7 mouse cellular contexts compared by ENCODE assay signal in genomic region chr6:122764446-122765297, GRCm38 (mm10). TPM values are rescaled to one million over a fixed set of nuclear protein-coding genes. Genes with fewer than 3 reads are reported as not detected.
A peak's percentile ranks its signal among the peaks of the same experiment; 100 is the strongest.
DNase-seq lines count a peak whose midpoint lies in the region; ATAC-seq lines count a peak whose summit lies in the region.

No protein-coding gene starts in this region.

- peak; percentile 76 for ATAC-seq in CD4-positive, CD25-positive, alpha-beta regulatory T cell, adult 4 months
- ATAC-seq in heart, embryonic 13.5 days (ENCODE audit: extremely low read depth, insufficient number of reproducible peaks, low FRiP score, low TSS enrichment) = peak; percentile 37; the same call in 1 of the 2 replicates
- peak; percentile 21 for ATAC-seq in megakaryocyte progenitor cell, adult 5-6 weeks (replicated peaks; ENCODE audit: poor library complexity)

- H3K27me3 ChIP-seq in heart, embryonic 13.5 days (replicated peaks) = peaks cover 11% of the 10 kb centered on the region

- H3K9me3 ChIP-seq in heart, embryonic 13.5 days = no peaks in the 10 kb centered on the region

- WGBS in heart, embryonic 13.5 days = under 1% methylated on average over 56 of the region's 56 CpGs

- H3K4me1 ChIP-seq in heart, embryonic 13.5 days = peaks cover 30% of the 10 kb centered on the region

- peak; percentile 48 for DNase-seq in T-cell, adult 2 months (ENCODE audit: low spot score)
- DNase-seq in embryo, embryonic 10 days (ENCODE audit: low spot score) = peak; percentile 86
- DNase-seq in layer of hippocampus, adult 8-10 months (ENCODE audit: low spot score in 2 of 2) = peak; percentile 65 to 73
- peak; percentile 94 for DNase-seq in right cerebral cortex, postnatal 4 days

- H3K4me3 ChIP-seq in heart, embryonic 13.5 days = peak overlapping the region; percentile 59

- H3K9ac ChIP-seq in heart, embryonic 13.5 days = peak overlapping the region; percentile 76

- H3K36me3 ChIP-seq in heart, embryonic 13.5 days = no peaks in the 10 kb centered on the region

- no peak overlapping the region for H3K27ac ChIP-seq in heart, embryonic 13.5 days (replicated peaks)

- peak overlapping the region; percentile 93 for H3K4me2 ChIP-seq in heart, embryonic 13.5 days

RNA-seq across cellular contexts. Expression of gene Slc2a3, which starts 36.8 kb away (rescaled TPM):
- 100 to 1,000 TPM; 103 to 138 TPM for polyA plus RNA-seq in CD4-positive, CD25-positive, alpha-beta regulatory T cell, adult 4 months (2017; shearing (Covaris generic))
- 12.1 and 15.4 TPM in 2 replicates for polyA plus RNA-seq in heart, embryonic 13.5 days (2015; fragmentation: Nextera tagmentation; extraction: Ambion mirVana)
- 100 to 1,000 TPM in 2 of 4 experiments, 10 to 100 TPM in 2; 89.0 to 124 (median 100) TPM for total RNA-seq in layer of hippocampus, adult 8-10 months (2022)
- total RNA-seq in megakaryocyte progenitor cell, adult 5-6 weeks (2015) = 7.0 and 10.0 TPM in 2 replicates
- total RNA-seq in megakaryocyte progenitor cell, adult 5-6 weeks (2017) = 12.4 and 13.9 TPM in 2 replicates

RNA-seq across cellular contexts. Expression of gene Foxj2, which starts 55.0 kb away (rescaled TPM):
- 1 to 10 TPM; 8.5 to 9.2 TPM for polyA plus RNA-seq in CD4-positive, CD25-positive, alpha-beta regulatory T cell, adult 4 months (2017; shearing (Covaris generic))
- polyA plus RNA-seq in heart, embryonic 13.5 days (2015; fragmentation: Nextera tagmentation; extraction: Ambion mirVana) = 4.8 and 5.6 TPM in 2 replicates
- total RNA-seq in layer of hippocampus, adult 8-10 months (2022) = 10 to 100 TPM; 26.8 to 29.2 (median 27.8) TPM
- total RNA-seq in megakaryocyte progenitor cell, adult 5-6 weeks (2015) = 9.9 and 10.3 TPM in 2 replicates
- 3.0 and 3.5 TPM in 2 replicates for total RNA-seq in megakaryocyte progenitor cell, adult 5-6 weeks (2017)

RNA-seq across cellular contexts. Expression of gene Nanog, which starts 57.4 kb away (rescaled TPM):
- polyA plus RNA-seq in CD4-positive, CD25-positive, alpha-beta regulatory T cell, adult 4 months (2017; shearing (Covaris generic)) = under 1 TPM in 1 of 2 experiments, not detected in 1; 0.22 TPM
- polyA plus RNA-seq in heart, embryonic 13.5 days (2015; fragmentation: Nextera tagmentation; extraction: Ambion mirVana) = 0.71 and 0.94 TPM in 2 replicates
- under 1 TPM in 1 of 4 experiments, not detected in 3; 0.18 TPM for total RNA-seq in layer of hippocampus, adult 8-10 months (2022)
- not detected in 2 replicates for total RNA-seq in megakaryocyte progenitor cell, adult 5-6 weeks (2015)
- not detected in 2 replicates for total RNA-seq in megakaryocyte progenitor cell, adult 5-6 weeks (2017)

Comparison
In these comparisons a context has a peak if more than half of its experiments do, and no peak if none do; other contexts are left out.
1. ATAC-seq: peak in every context shown above with its lines; median percentile 76 in CD4-positive, CD25-positive, alpha-beta regulatory T cell, adult 4 months; 37 in heart, embryonic 13.5 days; 21 in megakaryocyte progenitor cell, adult 5-6 weeks.
2. RNA of gene Slc2a3, which starts 36.8 kb away (total RNA-seq): 89.0 to 124 TPM in layer of hippocampus, adult 8-10 months; 7.0 to 13.9 TPM in megakaryocyte progenitor cell, adult 5-6 weeks; every median in the first group is over 4 times any median in the second.
3. Peak in every context shown above with its lines, with median percentiles within 50 percentile points of each other: DNase-seq.